Mouse (Mus musculus) natural killer cell, adult 2 months (primary cell): ENCODE measurements around the gene Coq6.
"Not testable (repeated sequence)": the region's sequence is repeated elsewhere in the genome, so short reads cannot be mapped to it uniquely, and the experiment has no call there.

Experiments
- DNase-seq, 2 experiments: peaks; one replicate each; pipeline ENCODE4 v3.0.0; 2022; ENCODE audit warnings: low spot score in 2 of 2

The Coq6 gene

DNA sequence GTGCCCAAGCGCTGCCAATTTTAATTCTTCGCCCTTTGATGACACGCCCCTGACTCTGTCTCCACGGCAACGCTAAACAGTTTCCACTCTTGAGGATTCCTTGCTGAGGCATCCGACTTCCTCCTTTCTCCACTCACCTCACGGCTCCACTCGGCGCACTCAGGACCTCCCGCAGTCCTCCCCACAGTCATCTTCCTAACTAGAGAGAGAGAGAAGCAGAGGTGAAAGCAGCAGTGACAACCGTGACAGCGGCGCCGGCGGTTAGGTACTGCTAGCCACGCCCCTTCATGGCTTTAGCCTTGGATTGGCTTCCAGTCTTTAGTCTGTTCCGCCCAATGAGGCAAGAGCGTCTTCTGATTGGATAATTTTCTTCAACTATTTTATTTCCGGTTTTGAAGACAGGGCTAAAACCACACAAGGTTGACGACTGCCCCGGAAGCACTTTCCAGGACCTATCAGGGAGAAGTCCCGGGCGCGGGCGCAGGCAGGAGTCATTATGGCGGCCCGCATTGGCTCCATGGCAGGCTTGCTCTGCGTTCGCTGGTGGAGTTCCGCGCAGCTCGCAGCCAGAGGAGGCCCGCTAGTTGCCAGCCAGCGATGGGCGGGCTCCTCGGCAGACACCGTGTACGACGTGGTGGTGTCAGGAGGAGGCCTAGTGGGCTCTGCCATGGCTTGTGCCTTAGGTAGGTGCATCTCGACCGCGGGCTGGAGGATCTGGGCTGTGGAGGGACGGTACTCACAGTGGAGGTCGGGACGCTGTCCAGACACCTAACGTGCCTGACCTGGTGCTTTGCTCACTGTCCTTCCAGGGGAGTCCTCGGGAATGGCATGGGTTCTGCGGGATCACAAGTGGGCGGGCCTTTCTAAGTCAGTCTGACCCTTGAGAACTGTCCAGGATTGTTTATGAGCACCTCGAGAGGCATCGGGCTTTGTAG is at the start of gene Coq6, which contains the start of gene Fam161b:
Coq6 (plus strand) TSS at position 103 of the 935 bp plus-strand sequence.
Fam161b (minus strand) TSS at position 279 of the 935 bp plus-strand sequence.
- DNase-seq, result peak; percentile 92

DNA sequence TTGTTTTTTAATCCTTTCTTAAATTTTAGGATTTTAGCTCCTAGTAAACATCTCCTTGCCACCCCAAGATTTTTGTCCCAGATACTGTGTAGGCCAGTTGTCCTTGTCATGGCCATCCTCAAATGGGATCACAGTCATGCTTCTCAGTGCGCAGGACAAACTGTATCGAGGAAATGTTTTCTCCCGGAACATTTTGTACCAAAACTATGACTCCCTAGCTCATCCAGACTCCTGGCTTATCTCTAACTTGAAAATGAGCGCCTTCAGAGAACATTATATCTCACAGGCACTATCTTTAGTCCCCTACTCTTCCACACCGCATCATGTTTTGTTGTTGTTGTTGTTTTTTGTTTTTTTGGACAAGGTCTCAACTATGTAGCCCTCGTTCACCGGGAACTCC is 45.5 kb upstream of the Coq6 start:
- no peak for DNase-seq

DNA sequence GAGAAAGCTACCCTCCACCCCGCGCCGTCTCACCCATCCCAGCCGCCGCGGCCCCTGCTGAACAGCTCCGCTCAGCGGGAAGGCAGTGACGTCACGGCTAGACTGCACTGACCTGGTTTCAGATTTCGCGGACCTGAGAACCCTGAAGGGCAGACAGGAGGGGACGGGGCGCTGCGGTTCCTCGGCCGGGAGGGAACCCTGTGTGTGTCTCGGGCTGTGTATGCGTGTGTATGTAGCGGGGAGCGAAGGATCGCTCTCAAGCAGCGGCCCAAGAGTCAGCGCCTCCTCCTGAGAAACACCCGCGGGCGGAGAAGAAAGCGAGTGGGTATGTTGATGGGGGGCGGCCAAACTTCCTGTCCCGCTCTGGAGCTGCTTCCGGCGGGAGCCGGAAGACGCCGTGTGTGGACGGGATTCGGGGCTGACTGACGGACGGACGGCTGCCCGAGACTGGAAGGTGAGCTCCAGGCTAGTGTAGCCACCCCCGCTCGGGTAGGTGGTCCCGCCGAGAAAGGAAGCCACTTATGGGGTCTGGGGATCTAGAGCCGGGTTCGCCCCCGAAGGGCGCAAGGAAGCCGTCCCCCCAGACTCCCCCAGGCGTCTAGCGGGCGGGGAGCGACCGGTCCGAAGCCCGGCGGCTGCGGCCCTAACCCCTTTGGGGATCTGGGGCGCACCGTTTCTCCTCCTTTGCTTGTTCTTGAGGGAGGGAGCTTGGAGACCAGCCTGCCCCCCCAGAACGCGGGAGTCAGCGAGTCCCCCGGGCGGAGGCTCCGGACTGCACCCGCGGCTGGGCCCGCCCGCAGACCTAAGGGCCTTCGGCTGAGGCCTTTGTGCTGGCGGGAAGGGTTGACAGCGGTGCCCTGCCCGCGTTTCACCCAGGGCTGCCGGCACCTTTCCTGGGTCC is 44.5 kb upstream of the Coq6 start, which contains the start of gene Zfp410:
Zfp410 (plus strand) TSS at position 132 of the 901 bp plus-strand sequence.
- DNase-seq, result peak; percentile 70 to 71

DNA sequence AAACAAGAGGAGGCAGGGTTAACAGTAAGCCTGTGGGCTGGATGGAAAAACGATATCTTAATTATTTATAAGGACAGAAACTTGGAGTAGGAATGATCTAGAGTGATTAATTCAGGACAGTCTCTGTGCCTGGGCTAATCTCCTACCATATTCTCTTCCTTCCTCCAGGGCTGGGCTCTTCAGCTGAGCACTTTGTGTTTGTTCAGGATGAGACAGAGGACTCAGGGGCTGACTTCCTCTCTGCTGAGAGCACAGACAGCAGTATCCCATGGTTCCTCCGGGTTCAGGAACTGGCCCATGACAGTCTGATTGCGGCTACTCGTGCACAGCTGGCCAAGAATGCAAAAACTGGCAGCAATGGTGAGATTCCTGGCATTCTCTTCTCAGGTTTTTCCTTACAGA is 34.3 kb upstream of the Coq6 start:
- DNase-seq, result no peak

DNA sequence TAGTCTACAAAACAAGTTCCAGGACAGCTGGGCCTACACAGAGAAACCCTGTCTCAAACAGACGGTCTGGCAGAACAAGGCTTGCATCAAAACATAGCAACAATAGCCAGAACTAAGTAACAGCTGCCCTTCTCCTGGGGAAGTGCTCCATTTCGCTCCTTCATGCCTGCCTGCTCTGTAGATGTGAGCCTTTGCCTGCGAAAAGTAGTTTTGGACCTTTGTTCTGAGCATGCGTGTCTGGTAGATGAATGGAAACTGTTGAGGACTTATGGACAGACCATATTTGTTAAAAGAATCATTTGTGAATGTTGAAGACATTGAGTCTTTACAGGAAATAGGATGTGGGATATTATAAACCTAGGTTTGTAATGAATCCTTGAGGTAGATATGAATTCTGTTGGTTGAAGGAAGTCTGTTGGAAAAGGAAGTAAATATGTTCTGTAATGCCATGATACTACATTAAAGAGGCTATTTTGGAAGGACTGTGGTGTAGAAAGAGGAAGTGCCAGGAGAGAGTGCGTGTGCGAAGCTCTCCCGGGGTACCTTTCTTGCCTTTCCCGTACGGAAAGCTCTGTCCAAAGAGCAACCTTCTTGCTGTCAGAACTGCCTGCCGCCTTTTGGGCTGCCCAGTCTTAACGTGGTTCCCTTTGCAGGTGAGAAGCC is 24.4 kb upstream of the Coq6 start:
- no peak for DNase-seq

DNA sequence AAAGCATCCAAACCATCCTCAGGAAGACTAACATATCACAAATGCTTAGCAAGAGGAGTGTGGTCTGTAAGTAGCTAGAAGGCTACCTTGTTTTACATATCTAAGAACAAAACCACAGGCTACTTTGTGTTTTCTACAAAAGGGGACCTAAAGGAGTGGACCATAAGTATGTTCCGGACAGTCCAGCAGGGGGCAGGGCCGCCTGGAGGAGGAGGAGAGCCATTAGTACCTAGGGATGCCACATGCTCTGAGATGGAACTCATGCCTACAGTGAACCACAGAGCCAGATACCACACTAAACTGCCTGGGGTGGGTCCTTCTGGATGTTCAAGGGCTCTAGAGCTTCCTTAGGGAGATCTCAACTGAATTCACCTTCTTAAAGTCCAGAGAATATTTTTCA is 14.3 kb upstream of the Coq6 start:
- DNase-seq, result peak in 1 of 2 experiments; percentile 16

DNA sequence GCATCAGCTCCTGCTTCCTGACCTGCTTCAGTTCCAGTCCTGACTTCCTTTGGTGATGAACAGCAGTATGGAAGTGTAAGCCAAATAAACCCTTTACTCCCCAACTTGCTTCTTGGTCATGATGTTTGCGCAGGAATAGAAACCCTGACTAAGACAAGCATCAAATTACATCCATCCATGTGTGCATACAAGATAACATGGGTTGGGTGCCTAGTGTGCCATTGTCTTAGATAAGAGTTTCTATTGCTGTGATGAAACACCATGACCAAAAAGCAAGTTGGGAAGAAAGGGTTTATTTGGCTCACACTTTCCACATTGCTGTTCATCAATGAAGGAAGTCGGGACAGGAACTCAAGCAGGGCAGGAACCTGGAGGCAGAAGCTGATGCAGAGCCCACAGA is 2.8 kb upstream of the Coq6 start:
- DNase-seq, result not testable (repeated sequence)

DNA sequence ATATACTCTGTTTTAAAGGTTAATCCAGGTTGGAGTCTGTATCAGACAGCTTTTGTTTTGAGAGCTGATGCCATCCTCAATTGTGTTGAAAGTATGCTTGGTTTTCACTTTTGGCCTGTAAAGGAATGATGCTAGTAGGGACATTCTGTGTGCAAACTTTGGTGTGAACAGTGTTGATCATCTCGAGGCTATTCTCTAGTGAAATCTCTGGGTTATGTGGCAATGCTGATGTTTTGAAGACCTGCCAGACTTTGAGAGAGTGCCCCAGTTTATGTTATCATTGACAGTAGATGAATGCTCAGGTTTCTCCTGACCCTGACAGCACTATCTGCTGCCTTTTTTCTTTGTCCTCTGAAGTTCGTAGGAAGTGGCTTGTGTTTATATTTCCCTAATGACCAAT is 1.4 kb downstream of the Coq6 start:
- no peak for DNase-seq

DNA sequence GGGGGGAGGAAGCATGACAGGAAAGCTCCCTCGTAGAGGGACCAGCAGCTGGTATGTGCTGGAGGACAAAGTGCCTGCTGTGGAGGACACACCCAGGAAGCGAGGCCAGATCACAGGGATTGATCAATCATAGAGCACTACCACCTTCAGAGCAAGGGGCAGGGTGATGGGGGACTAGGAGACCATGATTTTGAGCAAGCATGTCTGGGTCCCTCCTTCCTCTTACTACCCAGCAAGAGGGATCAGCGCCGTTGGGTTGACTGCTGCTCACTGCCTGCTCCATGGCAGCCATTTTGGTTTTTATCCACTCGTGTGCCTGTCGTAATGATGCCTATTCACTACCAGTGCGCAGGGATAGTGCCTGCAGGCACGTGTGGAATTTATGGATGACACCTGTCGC is 2.8 kb downstream of the Coq6 start:
- DNase-seq, result no peak

DNA sequence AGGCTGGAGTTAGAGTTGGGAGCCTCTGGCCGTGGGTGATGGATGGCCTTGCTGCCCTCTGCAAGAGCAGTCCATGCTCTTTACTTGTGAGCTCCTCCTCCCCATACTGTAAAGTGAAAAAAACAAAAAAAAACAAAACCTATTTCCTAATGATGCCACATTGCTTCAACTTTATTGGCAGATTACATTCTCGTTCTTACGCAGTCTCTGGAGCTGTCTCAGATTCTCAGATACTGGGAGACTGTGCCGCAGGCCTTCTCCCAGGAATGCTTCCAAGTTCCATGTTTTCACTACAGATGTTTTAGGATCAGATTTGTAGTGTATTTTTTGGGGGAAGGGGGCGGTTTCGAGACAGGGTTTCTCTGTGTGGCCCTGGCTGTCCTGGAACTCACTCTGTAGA is 3.7 kb downstream of the Coq6 start:
- DNase-seq, result no peak

DNA sequence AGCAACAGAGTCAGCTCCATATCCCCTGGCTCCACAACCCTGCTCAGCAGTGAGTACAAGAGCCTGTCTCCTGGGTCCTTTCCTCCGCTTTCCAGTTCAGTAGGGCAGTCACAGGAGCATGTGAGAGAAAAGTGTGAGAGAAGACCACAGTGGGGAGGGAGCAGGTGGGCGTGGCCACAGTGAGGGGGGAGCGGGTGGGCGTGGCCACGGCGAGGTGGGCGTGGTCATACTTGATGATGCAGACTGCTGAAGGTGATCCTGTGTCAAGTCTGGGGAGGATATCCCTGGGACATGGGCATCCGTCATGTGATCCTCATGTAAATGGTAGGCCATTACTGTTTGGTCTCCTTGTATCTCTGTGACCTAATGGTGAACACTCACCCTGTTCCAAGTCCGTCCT is 5.5 kb downstream of the Coq6 start:
- no peak for DNase-seq

DNA sequence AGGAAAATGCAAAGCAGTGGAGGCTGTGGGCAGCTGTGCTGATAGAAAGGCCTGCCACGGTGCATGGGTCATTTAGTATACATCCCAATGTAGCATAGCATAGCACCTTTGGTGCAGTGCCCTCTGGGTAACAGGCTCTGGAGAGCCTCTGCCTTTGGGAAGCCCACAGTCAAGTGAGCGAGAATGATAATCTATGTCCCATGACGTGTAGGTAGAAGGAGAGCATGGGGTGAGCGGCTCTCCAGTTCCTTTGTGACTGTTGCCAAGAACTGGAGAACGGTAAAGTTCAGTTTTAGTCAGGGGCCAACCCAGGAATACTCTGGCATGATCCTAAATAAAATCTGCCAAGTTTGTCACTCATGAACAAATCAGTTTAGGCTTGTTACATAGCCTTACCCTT is 10.2 kb downstream of the Coq6 start:
- DNase-seq, result no peak

DNA sequence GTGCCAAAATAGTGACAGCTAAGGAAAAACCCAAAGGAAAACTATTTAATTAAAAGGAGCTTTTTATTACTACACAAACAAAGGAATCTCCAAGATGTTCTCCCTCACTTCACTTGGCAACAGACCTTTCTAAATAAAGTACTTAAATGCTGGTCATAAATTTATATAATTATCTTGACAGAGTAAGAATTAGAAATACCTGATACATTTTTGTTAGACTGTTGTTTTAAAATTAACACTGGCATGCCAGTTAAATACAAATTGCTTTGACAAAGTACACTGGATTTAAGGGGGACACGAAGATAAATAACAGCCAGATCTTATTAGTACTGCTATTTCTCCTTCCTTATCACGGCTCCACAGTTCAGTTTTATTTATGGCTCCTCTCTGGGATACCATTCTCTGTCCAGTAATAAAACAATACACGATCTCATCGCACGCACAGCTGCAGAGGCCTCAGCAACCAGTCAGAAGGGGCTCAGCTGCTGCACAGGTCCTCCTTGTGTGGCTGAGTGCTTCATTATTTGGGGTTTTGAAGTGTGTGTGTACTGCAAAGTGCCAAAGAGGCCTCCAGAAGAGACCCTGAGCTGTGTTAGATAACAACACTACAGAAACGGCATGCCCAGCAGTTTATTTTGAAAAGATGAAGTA is 12.5 kb downstream of the Coq6 start:
- DNase-seq, result no peak

DNA sequence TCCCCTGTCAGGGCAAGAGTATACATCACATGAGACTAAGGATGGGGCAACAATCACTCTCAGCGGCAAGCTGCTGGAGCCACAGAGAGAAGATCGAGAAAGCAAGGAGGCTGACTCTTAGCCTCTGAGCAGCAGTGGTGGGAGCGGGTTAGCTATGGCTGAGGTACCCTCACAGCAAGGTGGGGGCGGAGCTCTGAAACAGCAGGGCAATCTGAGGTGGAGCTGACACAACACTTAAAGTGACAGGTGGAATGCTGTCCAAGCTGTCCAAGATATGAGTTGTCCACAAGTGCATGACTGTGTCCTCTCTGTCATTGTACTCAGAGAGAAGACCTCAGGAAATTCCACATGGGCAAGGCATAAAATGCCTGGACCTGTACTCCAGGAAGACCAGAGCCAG is 20.9 kb downstream of the Coq6 start:
- DNase-seq, result no peak

DNA sequence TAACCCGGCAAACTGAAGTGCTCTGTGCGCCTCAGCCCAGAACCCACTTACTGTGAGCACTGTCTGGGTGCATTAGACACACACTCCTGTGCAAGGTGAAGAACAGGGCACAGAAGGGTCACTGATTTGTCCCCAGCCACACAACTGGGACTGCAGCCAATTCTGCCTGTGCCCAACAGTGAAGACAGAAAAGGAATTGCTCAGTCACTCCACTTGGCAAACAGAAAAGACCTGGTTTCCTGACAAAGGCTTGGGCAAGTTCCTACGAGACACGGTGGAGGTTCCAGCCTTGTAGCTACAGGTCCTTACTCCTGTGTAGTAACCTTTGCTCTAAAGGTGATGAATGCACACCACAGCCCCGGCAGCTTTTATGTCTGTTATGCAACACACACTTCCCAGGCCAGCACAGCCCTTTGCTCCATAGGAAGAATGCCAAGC is 23.2 kb downstream of the Coq6 start:
- DNase-seq, result no peak

DNA sequence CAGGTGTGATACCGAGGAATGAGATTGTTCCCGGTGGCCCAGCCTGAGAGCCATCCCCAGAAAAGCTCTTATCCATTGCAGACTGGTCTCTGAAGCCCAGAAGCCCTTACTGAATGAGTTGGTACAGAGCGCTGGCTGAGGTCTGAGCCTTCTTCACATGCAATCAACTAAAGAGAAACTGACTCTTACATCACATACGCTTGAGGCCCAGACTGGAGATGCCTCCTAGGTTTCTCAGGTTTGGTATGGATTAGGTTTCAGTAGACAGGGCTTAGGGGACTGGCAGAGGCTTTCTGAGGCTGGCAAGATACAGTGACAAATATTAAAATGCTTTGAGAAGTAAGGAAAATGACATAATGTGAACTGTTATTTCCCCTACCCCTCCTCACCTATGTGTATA is 24.0 kb downstream of the Coq6 start:
- no peak for DNase-seq

DNA sequence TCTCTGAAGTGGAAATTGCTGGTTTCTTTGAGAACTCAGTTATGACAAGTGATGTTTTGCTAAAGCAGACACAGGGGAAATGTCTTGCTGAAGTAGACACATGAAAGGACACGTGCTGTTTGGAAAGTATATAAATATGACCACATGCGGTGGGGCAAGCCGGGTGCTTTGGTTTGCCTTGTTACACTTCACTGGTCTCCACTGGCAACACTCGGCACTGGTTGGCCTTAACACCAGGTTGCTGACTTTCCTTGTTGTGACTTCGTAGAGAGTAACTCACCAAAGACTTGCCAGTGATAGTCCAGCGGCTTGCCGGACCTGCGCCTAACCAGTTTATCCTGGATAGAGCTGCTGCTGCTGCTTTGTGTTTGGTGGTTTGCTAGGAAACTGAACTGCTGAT is 26.6 kb downstream of the Coq6 start:
- DNase-seq, result peak in 1 of 2 experiments; percentile 28

DNA sequence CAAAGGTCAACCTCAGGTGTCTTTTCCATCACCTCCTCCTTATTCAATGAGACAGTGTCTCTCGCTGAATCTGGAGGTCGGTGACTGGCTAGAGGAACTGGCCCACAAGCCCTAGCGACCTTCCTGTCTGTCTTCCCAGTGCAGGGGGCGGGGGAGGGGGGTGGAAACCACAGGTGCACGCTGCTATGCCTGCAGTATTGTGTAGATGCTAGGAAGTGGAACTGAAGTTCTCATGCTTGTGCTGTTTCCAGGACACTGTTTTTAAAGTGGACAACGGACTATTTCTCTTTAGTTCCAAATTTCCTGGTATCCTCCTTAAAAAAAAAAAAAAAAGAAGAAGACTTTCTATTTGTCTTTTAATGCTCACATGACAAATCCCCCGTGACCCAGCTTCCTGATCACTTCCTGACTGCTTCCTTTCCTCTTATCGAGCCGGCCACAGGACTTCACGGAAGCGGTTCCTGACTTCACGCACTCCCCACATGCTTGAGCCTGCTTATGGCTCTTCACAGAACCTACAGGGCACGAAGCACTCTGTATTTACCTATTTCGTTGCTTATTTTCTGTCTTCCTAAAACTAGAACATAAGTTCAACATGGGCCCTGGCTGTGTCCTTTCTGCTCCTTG is 27.4 kb downstream of the Coq6 start:
- peak in 1 of 2 experiments; percentile 32 for DNase-seq

DNA sequence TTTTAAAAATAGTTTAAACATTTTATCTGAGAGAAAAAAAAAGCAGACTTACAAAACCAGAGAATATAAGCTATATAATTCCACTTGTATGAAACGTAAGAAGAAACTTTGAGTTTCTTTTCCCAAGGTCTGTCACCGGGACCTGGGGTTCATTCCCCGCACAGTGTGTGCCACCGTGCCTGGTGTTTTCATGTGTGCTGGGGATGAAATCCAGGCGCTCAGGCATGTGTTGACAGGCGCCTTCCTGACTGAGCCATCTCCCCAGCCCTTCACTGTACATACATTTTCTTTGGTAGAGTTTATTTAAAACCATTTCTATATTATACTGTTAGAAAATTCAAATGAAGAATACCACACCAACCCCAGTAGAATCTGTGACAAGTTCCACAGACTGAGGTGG is 28.9 kb downstream of the Coq6 start:
- DNase-seq, result no peak

DNA sequence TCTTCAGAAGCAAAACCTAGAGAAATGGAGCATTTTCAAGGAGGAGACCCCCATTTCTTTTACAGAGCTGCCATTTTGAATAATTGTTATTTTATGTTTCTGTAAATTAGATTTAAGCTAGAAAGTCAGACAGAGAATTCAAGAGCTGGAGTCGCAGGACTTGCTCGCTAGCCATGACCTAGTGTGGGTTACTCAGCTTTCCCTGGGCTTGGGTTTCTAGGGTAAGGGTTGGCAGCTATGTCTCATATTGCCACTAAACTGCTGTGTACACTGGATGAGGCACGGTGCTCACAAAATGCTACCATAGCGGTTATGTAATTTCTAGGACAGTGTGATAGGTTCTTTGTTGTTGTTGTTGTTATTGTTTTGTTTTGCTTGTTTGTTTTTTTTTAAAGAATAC is 31.2 kb downstream of the Coq6 start:
- DNase-seq, result no peak

DNA sequence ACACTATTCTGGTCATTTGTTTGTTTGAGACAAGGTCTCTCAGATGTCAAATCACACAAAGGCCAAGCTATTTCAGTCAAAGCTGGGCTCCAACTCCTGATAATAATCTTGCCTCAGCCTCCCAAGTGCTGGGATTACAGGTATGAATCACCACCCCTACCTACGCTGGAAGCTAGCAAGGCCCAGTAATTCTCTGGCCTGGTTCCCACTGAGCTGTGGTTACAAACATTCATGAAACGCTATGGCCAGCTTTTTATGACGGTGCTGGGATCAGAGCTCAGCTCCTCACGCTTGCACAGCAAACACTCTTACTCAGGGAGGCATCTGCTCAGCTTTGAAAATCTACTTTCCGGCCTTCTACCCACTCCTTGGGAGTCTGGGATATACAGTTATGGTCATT is 32.4 kb downstream of the Coq6 start:
- no peak for DNase-seq
